Mouse (Mus musculus): ENCODE data around the gene Mindy1.

GRCm38 (mm10) chr3:95246465-95247231 is 34.5 kb upstream of the Mindy1 start:
- TF ChIP-seq POLR2A (IDR thresholded peaks at IDR 0.05; ENCODE audit: low read depth, low read length): no peak
- no peak for TF ChIP-seq BHLHE40 (IDR thresholded peaks at IDR 0.05; ENCODE audit: low read depth, low read length)
- no peak for TF ChIP-seq CTCF (conservative IDR thresholded peaks at IDR 0.05 in 1 of 2, IDR thresholded peaks at IDR 0.05 in 1 of 2; ENCODE audit: low read depth in 2 of 2, low read length in 2 of 2)
- TF ChIP-seq HCFC1 (IDR thresholded peaks at IDR 0.05; ENCODE audit: low read depth, low read length): no peak
- no peak for TF ChIP-seq TBP (conservative IDR thresholded peaks at IDR 0.05; ENCODE audit: low read depth, low read length)
- no peak for TF ChIP-seq SMC3 (IDR thresholded peaks at IDR 0.05; ENCODE audit: low read depth, low read length)
- TF ChIP-seq NRF1 (IDR thresholded peaks at IDR 0.05; ENCODE audit: low read depth, low read length): no peak
